Mouse (Mus musculus) ES-E14 (cell line): ENCODE results near the gene Pfkm.

Experiments
- CHD2 ChIP-seq: IDR thresholded peaks from 2 replicates; pipeline ENCODE4 v1.6.1; 2014; ENCODE audit warnings: mild to moderate bottlenecking, low read depth, low read length, inconsistent platforms
- HCFC1 ChIP-seq: IDR thresholded peaks from 2 replicates; pipeline ENCODE4 v1.6.1; 2012; ENCODE audit warnings: low read length, inconsistent platforms, borderline replicate concordance; ENCODE audit not compliant: insufficient read depth
- ZC3H11A ChIP-seq: IDR thresholded peaks from 2 replicates; pipeline ENCODE4 v1.6.1; 2012; ENCODE audit warnings: low read depth, mild to moderate bottlenecking, inconsistent platforms, low read length, borderline replicate concordance
- ZNF384 ChIP-seq: IDR thresholded peaks from 2 replicates; pipeline ENCODE4 v1.6.1; 2012; ENCODE audit warnings: low read depth, low read length, inconsistent platforms

DNA sequence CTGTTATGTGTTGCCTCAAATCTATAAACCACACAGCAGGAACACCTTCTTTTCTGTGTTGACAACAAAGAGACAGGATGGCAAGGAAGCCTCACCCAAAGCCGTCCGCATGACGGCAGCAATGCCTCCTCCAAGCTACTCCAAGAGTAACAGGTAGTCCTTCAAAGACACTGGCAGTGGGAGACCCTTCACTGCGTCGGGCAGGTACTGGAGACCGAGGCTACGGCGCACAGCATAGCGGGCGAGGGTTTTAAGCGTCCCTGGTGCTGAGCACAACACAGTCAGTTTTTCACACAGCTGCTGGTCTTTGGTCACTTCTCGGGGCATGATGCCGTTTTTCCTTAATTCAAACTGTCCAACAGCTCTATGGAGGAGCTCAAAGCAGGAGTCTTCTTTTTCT lies 43.3 kb downstream of the Pfkm start:
- TF ChIP-seq CHD2 (no peak), ZNF384 (no peak), HCFC1 (no peak), ZC3H11A (no peak)
